Mouse (Mus musculus): ENCODE results near the gene Disc1.

- no peak for TF ChIP-seq CTCF (IDR thresholded peaks at IDR 0.05; ENCODE audit: control insufficient read depth, insufficient read depth, insufficient read length)
- TF ChIP-seq MYOD1 (IDR thresholded peaks at IDR 0.05; ENCODE audit: control insufficient read depth, insufficient read length, low read depth) = no peak
- TF ChIP-seq USF1 (IDR thresholded peaks at IDR 0.05; ENCODE audit: low read depth) = no peak
Observed at GRCm38 (mm10) chr8:125113831-125114230, 59.8 kb downstream of the Disc1 start.
